Mouse (Mus musculus) gastrocnemius, adult 8-10 months (tissue): ENCODE results near the gene Gjb1. TPM values are rescaled to one million over a fixed set of nuclear protein-coding genes. Genes with fewer than 3 reads are reported as not detected.
"Not testable (repeated sequence)": the region's sequence is repeated elsewhere in the genome, so short reads cannot be mapped to it uniquely, and the experiment has no call there.

Experiments used
- DNase-seq, 2 experiments: peaks; one replicate each; pipeline ENCODE4 v3.0.0; 2022; ENCODE audit warnings: low spot score in 2 of 2
- total RNA-seq, 4 experiments: library from RNA; stranded (reverse); gene quantifications; 2 replicates each; pipeline ENCODE4 v1.2.4; 2022

Gene Gjb1
- under 1 TPM in 3 of 4 experiments, not detected in 1; 0.17 to 0.35 (median 0.18) TPM for total RNA-seq

DNA sequence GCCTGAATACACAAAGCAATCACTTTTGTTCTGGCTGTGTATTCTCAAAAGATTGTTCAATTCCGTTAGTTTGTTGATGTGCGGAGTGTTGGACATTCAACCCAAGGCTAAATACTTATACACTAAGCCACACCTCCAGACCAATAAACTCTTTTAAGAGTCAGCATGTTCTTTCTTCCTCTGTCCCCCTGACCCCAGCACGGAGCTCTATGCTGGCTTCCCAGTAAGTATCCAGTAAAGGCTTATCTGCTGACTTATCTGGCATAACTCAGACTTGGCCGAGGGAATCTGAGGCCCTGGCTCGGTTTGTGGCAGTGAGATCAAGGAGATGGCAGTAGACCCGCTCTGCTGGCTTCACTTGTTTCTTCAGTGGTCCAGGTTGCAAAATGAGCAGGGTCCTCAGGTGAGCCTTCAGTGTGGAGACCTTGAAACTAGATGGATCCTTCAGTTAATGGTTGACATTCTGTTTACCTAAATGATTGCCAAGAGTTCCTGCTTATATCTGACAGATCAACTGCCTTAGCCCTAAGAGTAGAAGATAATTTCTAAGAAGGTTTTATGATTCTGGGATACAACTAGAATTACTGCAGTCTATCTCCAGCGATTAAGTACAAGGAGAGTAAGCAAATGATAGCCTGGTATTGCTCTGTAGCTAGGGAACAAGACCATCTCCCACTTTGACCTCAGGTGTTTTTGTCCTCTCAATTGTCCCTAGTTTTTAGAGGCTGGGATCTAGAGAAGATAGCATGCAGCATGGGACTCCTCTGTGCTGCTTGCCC, at the start of gene Gjb1:
Gene Gjb1, plus strand, starts transcription at position 189 of the 779 bp plus-strand sequence.
- no peak for DNase-seq

GRCm38 (mm10) chrX:101329372-101330028, 46.7 kb upstream of the Gjb1 start:
- peak; percentile 7 to 36 for DNase-seq

DNA sequence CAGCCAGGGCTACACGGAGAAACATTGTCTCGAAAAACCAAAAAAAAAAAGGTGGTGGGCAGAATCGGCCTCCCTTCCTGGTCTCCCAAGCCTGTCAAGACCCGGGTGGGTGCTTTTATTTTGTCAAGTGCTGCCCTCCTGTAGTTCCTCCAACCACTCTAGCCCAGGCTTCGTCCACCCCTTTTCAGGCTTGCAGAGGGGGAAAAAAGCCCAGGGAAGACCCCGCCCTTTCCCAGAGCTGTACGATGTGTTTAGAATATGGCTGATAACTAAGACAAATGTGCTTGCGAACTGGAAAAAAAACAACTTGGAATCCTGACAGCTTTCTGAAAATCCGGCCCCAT, 44.2 kb upstream of the Gjb1 start:
- DNase-seq, result no peak

DNA sequence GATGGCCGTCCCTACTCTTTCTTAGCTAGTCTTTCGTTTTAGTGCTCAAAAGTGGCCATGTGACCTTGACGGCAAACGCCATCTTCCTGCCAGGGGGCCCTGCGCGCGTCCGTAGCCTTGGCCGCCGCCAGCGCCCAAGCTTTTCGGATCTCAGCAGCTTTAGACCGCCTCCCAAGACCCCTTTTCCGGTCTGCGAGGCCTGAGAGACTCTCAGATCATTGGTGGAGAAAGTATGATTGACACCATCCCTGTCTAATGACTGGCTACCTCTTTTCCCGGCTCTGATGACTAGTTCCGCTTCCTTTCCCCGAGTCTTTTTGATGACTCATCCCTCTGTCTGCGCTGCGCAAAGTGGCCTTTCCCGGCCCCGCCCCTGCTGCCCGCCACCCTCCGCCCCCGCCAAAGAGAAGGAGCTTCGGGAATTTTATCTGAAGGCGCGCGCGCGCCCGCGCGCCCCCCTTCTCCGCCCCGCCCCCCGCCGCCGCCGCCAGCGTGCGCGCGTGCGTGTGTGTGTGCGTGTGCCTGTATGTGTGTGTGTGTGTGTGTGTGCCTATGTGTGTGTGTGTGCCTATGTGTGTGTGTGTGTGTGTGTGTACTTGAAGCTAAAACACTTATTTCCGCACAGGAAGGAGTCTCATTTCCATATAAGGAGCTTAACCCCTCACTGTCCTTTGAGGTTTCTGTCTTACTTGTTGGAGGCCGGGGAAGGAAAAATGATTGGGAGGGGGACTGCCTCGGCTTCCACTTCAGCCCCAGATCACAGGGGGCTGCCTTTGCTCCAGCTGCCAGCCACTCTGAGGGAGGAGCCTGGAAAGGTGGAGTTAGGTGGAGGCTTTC, 43.6 kb upstream of the Gjb1 start:
- peak; percentile 72 to 84 for DNase-seq

GRCm38 (mm10) chrX:101334606-101335005, 41.6 kb upstream of the Gjb1 start:
- DNase-seq, result no peak

- DNase-seq, result no peak
Observed at GRCm38 (mm10) chrX:101338666-101339065, 37.5 kb upstream of the Gjb1 start.

- DNase-seq, result not testable (repeated sequence)
Observed at GRCm38 (mm10) chrX:101342837-101343236, 33.3 kb upstream of the Gjb1 start.

GRCm38 (mm10) chrX:101345456-101345855, 30.7 kb upstream of the Gjb1 start:
- DNase-seq, result no peak

DNA sequence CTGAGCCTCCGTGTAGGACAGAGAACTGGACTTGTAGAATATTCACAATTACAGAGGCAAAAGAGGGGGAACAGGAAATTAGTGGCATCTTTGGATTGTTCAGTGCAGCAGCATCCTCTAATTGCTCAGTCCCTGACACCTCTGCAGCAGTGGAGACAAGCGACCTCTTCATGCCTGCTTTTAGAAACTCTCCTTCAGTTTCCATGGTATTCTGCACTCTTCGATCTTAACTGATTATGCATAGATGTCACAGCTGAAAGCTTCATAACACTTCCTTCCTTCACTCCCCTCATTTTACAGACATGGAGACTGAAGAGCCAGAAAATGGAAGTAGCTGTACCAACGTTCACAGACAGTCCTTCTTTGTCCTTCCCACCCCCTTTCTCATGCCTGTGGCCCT, 29.7 kb upstream of the Gjb1 start:
- no peak for DNase-seq

- DNase-seq, result no peak
Observed at GRCm38 (mm10) chrX:101351188-101351587, 25.0 kb upstream of the Gjb1 start.

- not testable (repeated sequence) for DNase-seq
Observed at GRCm38 (mm10) chrX:101358902-101359301, 17.3 kb upstream of the Gjb1 start.

GRCm38 (mm10) chrX:101369001-101369400, 7.2 kb upstream of the Gjb1 start:
- no peak for DNase-seq

DNA sequence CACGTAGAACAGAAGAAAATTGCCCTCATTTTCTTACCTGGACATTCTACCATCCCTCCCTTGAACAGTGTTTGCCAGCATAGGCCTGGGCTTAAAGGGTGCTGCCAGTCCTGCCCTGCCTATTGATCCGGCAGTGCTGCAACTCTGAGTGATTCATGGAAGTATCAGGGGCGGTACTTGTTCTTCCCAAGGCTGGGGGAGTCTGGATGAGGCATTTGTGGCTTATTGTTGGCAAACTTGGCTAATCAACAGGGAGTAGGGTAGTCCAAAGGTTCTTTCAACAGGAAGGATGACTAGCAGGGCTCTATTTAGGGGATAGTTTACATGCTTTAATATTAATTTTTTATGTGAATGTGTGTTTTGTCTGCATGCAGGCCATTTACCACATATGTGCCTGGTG, 5.6 kb upstream of the Gjb1 start:
- DNase-seq, result no peak

- no peak for DNase-seq
Observed at GRCm38 (mm10) chrX:101372946-101373345, 3.2 kb upstream of the Gjb1 start.

DNA sequence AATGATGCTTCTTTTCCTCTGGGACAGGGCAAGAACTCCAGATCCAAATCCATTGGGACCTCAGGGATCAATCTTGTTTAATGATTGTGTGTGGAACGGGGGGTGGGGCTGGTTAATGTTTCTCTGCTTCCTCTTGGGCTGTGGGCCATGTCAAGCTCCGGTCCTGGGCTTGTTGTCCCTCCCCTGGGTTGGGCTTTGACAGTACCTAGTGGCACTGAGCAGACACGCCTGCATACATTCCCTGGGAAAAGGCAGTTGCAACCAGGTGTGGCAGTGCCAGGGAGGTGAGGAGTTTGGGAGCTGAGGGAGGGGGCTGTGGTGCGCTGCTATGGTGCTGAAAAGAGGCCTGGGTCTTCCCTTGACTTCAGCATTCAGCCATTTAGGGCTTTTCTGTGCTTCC, 898 bp downstream of the Gjb1 start:
- DNase-seq, result no peak

GRCm38 (mm10) chrX:101379744-101380143, 3.6 kb downstream of the Gjb1 start:
- no peak for DNase-seq

- DNase-seq, result no peak
Observed at GRCm38 (mm10) chrX:101383455-101383854, 7.3 kb downstream of the Gjb1 start.

GRCm38 (mm10) chrX:101384439-101385137, 8.4 kb downstream of the Gjb1 start:
- no peak for DNase-seq

GRCm38 (mm10) chrX:101386222-101386621, 10.0 kb downstream of the Gjb1 start:
- DNase-seq, result no peak

DNA sequence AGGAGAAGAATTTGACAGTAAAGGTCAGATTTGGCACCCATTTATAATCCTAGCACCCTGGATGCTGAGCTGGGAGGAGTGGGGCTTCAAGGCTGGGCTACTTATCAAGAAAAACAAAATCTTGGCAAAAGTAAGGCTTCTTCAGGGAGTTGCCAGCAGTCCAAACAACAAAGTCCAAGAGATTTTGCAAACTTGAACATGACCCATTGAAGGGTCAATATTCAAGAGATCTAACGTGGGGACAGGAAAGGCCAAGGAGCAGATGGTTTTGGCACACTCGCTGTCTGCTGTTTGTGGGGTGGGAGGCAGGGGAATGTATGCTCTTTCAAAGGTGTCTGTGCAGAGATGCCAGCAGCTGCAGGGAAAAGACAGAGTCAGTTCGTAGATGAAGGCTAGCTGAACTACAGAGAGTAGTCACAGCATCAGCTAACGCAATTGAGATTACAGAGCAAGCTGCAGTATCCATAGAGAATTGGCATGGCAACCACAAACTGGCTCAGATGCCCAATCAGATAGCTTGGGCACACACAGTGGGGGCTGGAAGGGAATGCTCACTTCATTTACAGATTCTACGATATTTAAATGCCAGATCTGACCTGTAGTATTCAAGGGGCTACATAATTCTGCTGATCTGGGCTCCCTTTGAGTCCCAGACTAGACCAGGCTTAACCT, 12.8 kb downstream of the Gjb1 start:
- no peak for DNase-seq

DNA sequence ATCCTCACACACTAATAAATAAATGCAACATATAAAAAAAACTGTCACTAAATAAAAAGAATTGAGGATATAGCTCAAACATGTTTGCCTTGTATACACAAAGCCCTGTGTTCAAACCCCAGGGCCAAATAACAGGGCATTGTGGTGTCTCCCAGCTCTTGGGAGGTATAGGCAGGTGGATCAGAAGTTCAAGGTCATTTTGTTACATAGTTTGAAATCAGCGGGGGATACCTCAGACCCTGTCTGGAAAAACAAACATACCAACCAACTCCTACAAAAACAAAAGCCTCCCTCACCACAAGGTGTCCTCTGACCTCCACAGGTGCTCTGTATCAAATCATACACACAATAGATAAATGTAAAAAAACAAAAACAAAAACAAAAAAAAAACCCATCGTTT, 18.2 kb downstream of the Gjb1 start:
- DNase-seq, result no peak
